Mouse (Mus musculus) cerebellum, postnatal 36 days (tissue): ENCODE measurements at regions not wholly inside any gene's neighbourhood (a gene's known extent, or its start where the extent isn't known, plus 50 kb on each side); places are given as distances from the start of the nearest gene placed in this dataset.
A peak's percentile ranks its signal among the peaks of the same experiment; 100 is the strongest.
"Not testable (repeated sequence)": the region's sequence is repeated elsewhere in the genome, so short reads cannot be mapped to it uniquely, and the experiment has no call there.

Source experiments
- DNase-seq, 2 experiments: peaks; one replicate each; pipeline ENCODE4 v3.0.0; 2021 to 2022; ENCODE audit warnings: mixed read lengths in 2 of 2

- no peak for DNase-seq
Measured at GRCm38 (mm10) chr8:103507068-103507467, 594.4 kb upstream of the Cdh5 start.

GRCm38 (mm10) chr8:103520141-103520866 lies 581.1 kb upstream of the Cdh5 start:
- no peak for DNase-seq

GRCm38 (mm10) chr8:103530903-103531302 lies 570.5 kb upstream of the Cdh5 start:
- no peak for DNase-seq

GRCm38 (mm10) chr8:103534971-103535370 lies 566.5 kb upstream of the Cdh5 start:
- no peak for DNase-seq

GRCm38 (mm10) chr8:103536856-103537255 lies 564.6 kb upstream of the Cdh5 start:
- DNase-seq: peak; percentile 61 to 72

- no peak for DNase-seq
Measured at GRCm38 (mm10) chr8:103541954-103542353, 559.5 kb upstream of the Cdh5 start.

GRCm38 (mm10) chr8:103551916-103552535 lies 549.4 kb upstream of the Cdh5 start:
- peak; percentile 19 to 23 for DNase-seq

GRCm38 (mm10) chr8:103561606-103562005 lies 539.8 kb upstream of the Cdh5 start:
- DNase-seq: no peak

GRCm38 (mm10) chr8:103570864-103571425 lies 530.5 kb upstream of the Cdh5 start:
- no peak for DNase-seq

GRCm38 (mm10) chr8:103577147-103577546 lies 524.3 kb upstream of the Cdh5 start:
- DNase-seq: no peak

GRCm38 (mm10) chr8:103578006-103578405 lies 523.4 kb upstream of the Cdh5 start:
- DNase-seq: no peak

- no peak for DNase-seq
Measured at GRCm38 (mm10) chr8:103608291-103608690, 493.1 kb upstream of the Cdh5 start.

- DNase-seq: peak; percentile 62 to 63
Measured at GRCm38 (mm10) chr8:103623781-103624434, 477.5 kb upstream of the Cdh5 start.

- DNase-seq: peak in 1 of 2 experiments; percentile 5
Measured at GRCm38 (mm10) chr8:103625166-103625890, 476.1 kb upstream of the Cdh5 start.

- DNase-seq: no peak
Measured at GRCm38 (mm10) chr8:103626446-103626845, 475.0 kb upstream of the Cdh5 start.

- no peak for DNase-seq
Measured at GRCm38 (mm10) chr8:103632543-103632942, 468.9 kb upstream of the Cdh5 start.

GRCm38 (mm10) chr8:103634951-103635350 lies 466.5 kb upstream of the Cdh5 start:
- no peak for DNase-seq

GRCm38 (mm10) chr8:103643621-103644020 lies 457.8 kb upstream of the Cdh5 start:
- no peak for DNase-seq

- no peak for DNase-seq
Measured at GRCm38 (mm10) chr8:103644106-103644505, 457.3 kb upstream of the Cdh5 start.

- DNase-seq: no peak
Measured at GRCm38 (mm10) chr8:103644845-103645244, 456.6 kb upstream of the Cdh5 start.

GRCm38 (mm10) chr8:103664796-103665195 lies 436.6 kb upstream of the Cdh5 start:
- no peak for DNase-seq

- not testable (repeated sequence) for DNase-seq
Measured at GRCm38 (mm10) chr8:103686233-103686632, 415.2 kb upstream of the Cdh5 start.

- DNase-seq: no peak
Measured at GRCm38 (mm10) chr8:103690438-103690837, 411.0 kb upstream of the Cdh5 start.
